Mouse (Mus musculus) adrenal gland (tissue): ENCODE results near the gene Mon2.

ENCODE experiments used
- intact Hi-C: fragments of 180-260 bp; cut with DNase I; formaldehyde crosslinking; loops from one replicate; pipeline ENCODE4 v1.15.1; 2025

The Mon2 gene

DNA sequence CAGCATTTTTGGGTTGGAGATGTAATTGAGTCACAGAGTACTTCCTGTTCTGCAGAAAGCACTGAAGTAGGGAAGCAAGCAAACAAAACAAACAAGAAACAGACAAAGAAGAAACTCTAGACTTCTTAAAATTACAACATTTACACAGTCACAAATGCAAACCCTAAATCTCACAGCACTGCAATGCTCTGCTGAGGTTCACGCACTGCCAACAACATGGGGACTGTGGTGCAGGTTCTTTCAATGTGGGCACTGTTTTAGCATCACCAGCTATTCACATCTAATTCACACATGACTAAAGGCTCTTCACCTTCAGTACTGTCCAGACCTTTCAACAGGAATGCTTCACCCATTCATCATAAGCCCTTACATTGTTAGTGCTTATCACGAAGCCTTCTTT is 13.3 kb downstream of the Mon2 start:
- intact Hi-C loops, result no loop called here

- intact Hi-C loops, result no loop called here
Measured at GRCm38 (mm10) chr10:123060831-123061230, 15.5 kb downstream of the Mon2 start.

GRCm38 (mm10) chr10:123057082-123057481 is 19.2 kb downstream of the Mon2 start:
- intact Hi-C loops, result no loop called here

- intact Hi-C loops, result no loop called here
Measured at GRCm38 (mm10) chr10:123056463-123056862, 19.8 kb downstream of the Mon2 start.

GRCm38 (mm10) chr10:123055205-123056000 is 20.9 kb downstream of the Mon2 start:
- intact Hi-C loops, result no loop called here

GRCm38 (mm10) chr10:123053557-123053956 is 22.7 kb downstream of the Mon2 start:
- intact Hi-C loops, result no loop called here

- intact Hi-C loops, result no loop called here
Measured at GRCm38 (mm10) chr10:123052021-123052420, 24.3 kb downstream of the Mon2 start.

DNA sequence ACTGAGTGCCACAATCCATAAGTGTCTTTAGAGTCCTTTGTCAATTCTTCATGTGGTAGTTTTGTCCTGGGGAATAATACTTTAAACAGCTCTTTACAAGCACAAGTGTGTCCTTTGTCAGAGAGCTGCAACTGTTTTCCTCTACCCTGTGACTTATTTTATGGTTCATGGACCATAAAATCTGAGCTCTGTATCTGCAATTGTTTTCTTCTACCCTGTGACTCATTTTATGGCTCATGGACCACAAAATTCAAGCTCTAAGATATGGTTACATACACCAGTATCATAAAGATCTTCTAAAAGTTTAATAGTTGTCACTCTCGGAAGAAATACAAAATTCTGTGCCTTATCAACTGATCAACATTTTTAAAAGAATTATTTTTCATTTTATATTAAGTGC is 27.6 kb downstream of the Mon2 start:
- intact Hi-C loops, result no loop called here

DNA sequence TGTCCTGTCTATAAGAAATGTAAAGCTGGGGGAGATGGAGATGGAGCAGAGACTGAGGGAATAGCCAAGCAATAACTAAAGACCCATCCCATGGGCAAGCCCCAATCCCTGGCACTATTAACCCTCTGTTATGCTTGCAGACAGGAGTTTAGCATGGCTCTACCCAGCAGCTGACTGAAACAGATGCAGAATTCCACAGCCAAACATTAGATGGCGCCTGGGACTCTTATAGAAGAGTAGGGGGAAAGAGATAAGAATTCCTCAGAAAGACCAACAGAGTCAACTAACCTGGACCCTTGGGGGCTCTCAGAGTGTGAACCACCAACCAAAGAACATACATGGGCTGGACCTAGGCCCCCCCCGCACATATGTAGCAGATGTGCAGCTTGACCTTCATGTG is 36.4 kb downstream of the Mon2 start:
- intact Hi-C loops, result loop anchor here (5.0 kb wide), 1 partner anchor 52 kb away; no protein-coding TSS in a partner anchor

- intact Hi-C loops, result no loop called here
Measured at GRCm38 (mm10) chr10:123032078-123032646, 44.1 kb downstream of the Mon2 start.

GRCm38 (mm10) chr10:123031449-123031848 is 44.9 kb downstream of the Mon2 start:
- intact Hi-C loops, result no loop called here

GRCm38 (mm10) chr10:123030589-123030988 is 45.7 kb downstream of the Mon2 start:
- intact Hi-C loops, result no loop called here

GRCm38 (mm10) chr10:123028949-123029348 is 47.4 kb downstream of the Mon2 start:
- intact Hi-C loops, result loop anchor here (10.0 kb wide), 1 partner anchor 86 kb away; no protein-coding TSS in a partner anchor

GRCm38 (mm10) chr10:123026736-123027135 is 49.6 kb downstream of the Mon2 start:
- intact Hi-C loops, result loop anchor here (10.0 kb wide), 1 partner anchor 88 kb away; no protein-coding TSS in a partner anchor

DNA sequence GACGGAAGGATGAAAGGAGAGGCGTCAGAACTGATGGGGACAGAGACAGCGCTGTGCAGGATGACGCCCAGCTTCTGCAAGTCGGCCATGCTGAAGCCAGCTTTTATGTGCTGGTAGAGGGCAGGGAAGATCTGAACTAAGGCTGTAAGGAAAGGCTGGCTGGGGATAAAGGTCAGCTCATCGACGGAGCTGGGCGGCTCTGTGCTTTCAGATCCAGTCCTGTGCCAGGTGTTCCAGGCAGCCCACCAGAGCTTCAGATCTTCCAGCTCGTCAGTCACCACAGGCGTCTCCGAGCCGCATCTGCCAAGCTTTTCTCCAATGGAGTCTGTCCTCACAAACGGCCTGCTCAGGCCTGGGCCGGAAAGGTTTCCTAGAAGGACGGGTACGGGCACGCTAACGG is 62.9 kb downstream of the Mon2 start:
- intact Hi-C loops, result no loop called here

DNA sequence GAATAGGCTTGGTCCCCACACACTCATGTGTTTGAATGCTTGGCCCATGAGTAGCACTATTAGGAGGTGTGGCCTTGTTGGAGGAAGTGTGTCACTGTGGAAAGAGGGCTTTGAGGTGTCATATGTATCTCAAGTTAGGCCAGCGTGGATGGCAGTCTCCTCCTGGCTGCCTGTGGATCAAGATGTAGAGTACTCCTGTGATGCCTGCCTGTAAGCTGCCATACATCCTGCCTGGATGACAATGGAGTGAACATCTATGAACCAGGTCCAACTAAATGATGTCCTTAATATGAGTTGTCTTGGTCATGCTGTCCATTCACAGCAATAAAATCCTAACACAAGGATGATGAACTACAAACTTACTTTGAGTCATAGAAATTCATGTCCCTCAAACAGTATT is 64.9 kb downstream of the Mon2 start:
- intact Hi-C loops, result no loop called here

- intact Hi-C loops, result loop anchor here (5.0 kb wide), 2 partner anchors 203 to 453 kb away; no protein-coding TSS in a partner anchor
Measured at GRCm38 (mm10) chr10:123005237-123006185, 70.8 kb downstream of the Mon2 start.

- intact Hi-C loops, result loop anchor here (5.0 kb wide), 2 partner anchors 202 to 452 kb away; no protein-coding TSS in a partner anchor
Measured at GRCm38 (mm10) chr10:123004475-123005236, 71.6 kb downstream of the Mon2 start.

GRCm38 (mm10) chr10:123001985-123002384 is 74.3 kb downstream of the Mon2 start:
- intact Hi-C loops, result no loop called here

- intact Hi-C loops, result no loop called here
Measured at GRCm38 (mm10) chr10:123001363-123001762, 74.9 kb downstream of the Mon2 start.

GRCm38 (mm10) chr10:122999356-122999755 is 76.9 kb downstream of the Mon2 start:
- intact Hi-C loops, result no loop called here
